Mouse (Mus musculus): ENCODE data around the gene Kcnj15. TPM values are rescaled to one million over a fixed set of nuclear protein-coding genes. Genes with fewer than 3 reads are reported as not detected.

The Kcnj15 gene
- total and polyA plus RNA-seq, 2 experiments from 2014 or later: 0.06 to 0.19 TPM

DNA sequence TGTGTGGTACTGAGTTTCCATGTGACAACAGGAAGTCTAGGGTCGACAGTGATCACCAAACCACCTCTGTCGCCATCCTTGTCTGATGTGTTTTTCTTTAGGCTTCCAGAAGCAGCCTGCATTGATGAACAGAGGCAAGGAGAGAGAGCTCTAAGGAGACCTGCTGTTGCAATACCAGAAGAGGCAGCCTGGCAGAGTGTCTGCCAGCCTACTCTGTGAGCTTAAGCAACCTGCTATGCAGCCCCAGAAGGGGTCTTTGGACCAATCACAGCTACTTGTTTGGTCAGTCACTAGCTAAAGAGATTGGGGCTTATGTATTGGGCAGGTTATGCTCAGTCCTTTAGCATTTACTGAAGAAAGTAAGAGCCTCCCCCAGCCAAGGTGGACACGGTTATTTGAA lies 11.9 kb upstream of the Kcnj15 start:
- no peak for ATAC-seq
- no peak for TF ChIP-seq CTCF (IDR thresholded peaks at IDR 0.05; ENCODE audit: low read depth)

GRCm38 (mm10) chr16:95248646-95249045 lies 8.7 kb upstream of the Kcnj15 start:
- H3K4me2 ChIP-seq (ENCODE audit: low read depth): no peak overlapping the region
- no peak for TF ChIP-seq CTCF (IDR thresholded peaks at IDR 0.05; ENCODE audit: low read depth)

More for the DNA sequence above, 11.9 kb upstream of the Kcnj15 start:
- no peak for DNase-seq
- no peaks in the 10 kb centered on the region for H3K9me3 ChIP-seq (ENCODE audit: low read length)
- no peaks in the 10 kb centered on the region for H3K36me3 ChIP-seq (ENCODE audit: insufficient read depth)
- no peak overlapping the region for H3K4me3 ChIP-seq (ENCODE audit: low read depth, low read length)
- no peak overlapping the region for H3K27ac ChIP-seq (ENCODE audit: low read depth, low read length)
- no peaks in the 10 kb centered on the region for H3K27me3 ChIP-seq (ENCODE audit: insufficient read depth, low read length)
- 88% methylated on average over 3 of the region's 3 CpGs for WGBS
- no peak overlapping the region for H3K9ac ChIP-seq
- no peak overlapping the region for H3K4me2 ChIP-seq (ENCODE audit: low read depth)
- H3K4me1 ChIP-seq (ENCODE audit: insufficient read depth): no peaks in the 10 kb centered on the region

GRCm38 (mm10) chr16:95256648-95257047 lies 710 bp upstream of the Kcnj15 start:
- Histone ChIP-seq H3K9me3 (ENCODE audit: low read length) (no peaks in the 10 kb centered on the region), H3K27me3 (ENCODE audit: insufficient read depth, low read length) (no peaks in the 10 kb centered on the region), H3K4me3 (ENCODE audit: low read depth, low read length) (no peak overlapping the region), H3K9ac (no peak overlapping the region), H3K4me1 (ENCODE audit: insufficient read depth) (no peaks in the 10 kb centered on the region), H3K27ac (ENCODE audit: low read depth, low read length) (no peak overlapping the region), H3K36me3 (ENCODE audit: insufficient read depth) (no peaks in the 10 kb centered on the region), H3K4me2 (ENCODE audit: low read depth) (no peak overlapping the region)
- DNase-seq (no peak), ATAC-seq (no peak)
- WGBS: 75% methylated on average over 2 of the region's 2 CpGs
- TF ChIP-seq CTCF (IDR thresholded peaks at IDR 0.05; ENCODE audit: low read depth): no peak

More at GRCm38 (mm10) chr16:95248646-95249045, 8.7 kb upstream of the Kcnj15 start:
- Histone ChIP-seq H3K9ac (no peak overlapping the region), H3K4me3 (ENCODE audit: low read depth, low read length) (no peak overlapping the region), H3K4me1 (ENCODE audit: insufficient read depth) (no peaks in the 10 kb centered on the region), H3K36me3 (ENCODE audit: insufficient read depth) (no peaks in the 10 kb centered on the region), H3K9me3 (ENCODE audit: low read length) (no peaks in the 10 kb centered on the region), H3K27me3 (ENCODE audit: insufficient read depth, low read length) (no peaks in the 10 kb centered on the region), H3K27ac (ENCODE audit: low read depth, low read length) (no peak overlapping the region)
- ATAC-seq (no peak), DNase-seq (no peak)
- WGBS: 88% methylated on average over 5 of the region's 5 CpGs

DNA sequence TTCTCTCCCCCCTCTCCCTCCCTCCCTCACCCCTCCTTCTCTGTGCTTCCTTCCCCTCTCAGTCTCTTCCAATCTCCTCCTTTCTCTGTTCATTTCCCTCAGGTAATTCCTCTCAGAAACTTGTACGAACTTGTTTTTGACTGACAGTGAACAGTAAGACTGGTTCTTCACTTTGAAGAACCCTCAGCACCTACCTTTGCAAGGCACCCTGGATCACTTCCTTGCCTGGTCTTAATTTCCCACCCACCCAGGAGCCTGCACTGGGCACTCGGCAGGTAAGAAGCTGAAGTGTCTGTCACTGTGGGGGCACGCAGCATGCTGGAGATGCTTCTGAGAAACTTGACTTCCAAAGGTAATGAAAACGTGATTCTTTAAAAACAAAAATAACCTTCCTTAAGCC lies 742 bp downstream of the Kcnj15 start:
- H3K9me3 ChIP-seq (ENCODE audit: low read length): no peaks in the 10 kb centered on the region
- no peak overlapping the region for H3K4me3 ChIP-seq (ENCODE audit: low read depth, low read length)
- H3K27ac ChIP-seq (ENCODE audit: low read depth, low read length): no peak overlapping the region
- WGBS: 55% methylated on average over 4 of the region's 4 CpGs
- no peak for ATAC-seq
- no peak for TF ChIP-seq CTCF (IDR thresholded peaks at IDR 0.05; ENCODE audit: low read depth)
- H3K9ac ChIP-seq: no peak overlapping the region
- H3K27me3 ChIP-seq (ENCODE audit: insufficient read depth, low read length): no peaks in the 10 kb centered on the region
- no peak overlapping the region for H3K4me2 ChIP-seq (ENCODE audit: low read depth)
- no peaks in the 10 kb centered on the region for H3K36me3 ChIP-seq (ENCODE audit: insufficient read depth)
- no peak for DNase-seq
- no peaks in the 10 kb centered on the region for H3K4me1 ChIP-seq (ENCODE audit: insufficient read depth)

DNA sequence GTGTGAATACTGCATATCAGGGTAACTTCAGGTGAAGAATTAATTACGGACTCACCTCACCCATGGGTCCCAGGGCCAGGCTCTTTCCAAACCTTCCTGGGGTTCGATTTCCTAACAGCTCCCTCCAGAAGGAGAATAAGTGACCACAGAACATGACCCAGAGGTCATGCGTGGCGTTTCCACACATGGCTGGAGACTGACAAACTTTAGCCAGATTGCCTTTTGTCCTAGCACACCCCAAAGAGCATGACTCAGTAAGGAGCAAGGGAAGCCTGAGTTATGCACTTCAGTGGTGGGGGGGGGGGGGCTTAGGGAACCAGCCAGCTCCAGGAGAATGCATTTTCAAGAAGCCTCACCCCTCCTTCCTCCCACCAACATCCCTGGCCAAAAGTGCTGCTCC lies 2.1 kb downstream of the Kcnj15 start:
- H3K9ac ChIP-seq: no peak overlapping the region
- WGBS: 73% methylated on average over 4 of the region's 4 CpGs
- ATAC-seq (no peak), DNase-seq (no peak)
- no peak overlapping the region for H3K4me3 ChIP-seq (ENCODE audit: low read depth, low read length)
- H3K27ac ChIP-seq (ENCODE audit: low read depth, low read length): no peak overlapping the region
- no peaks in the 10 kb centered on the region for H3K9me3 ChIP-seq (ENCODE audit: low read length)
- no peak for TF ChIP-seq CTCF (IDR thresholded peaks at IDR 0.05; ENCODE audit: low read depth)
- H3K4me2 ChIP-seq (ENCODE audit: low read depth): no peak overlapping the region
- H3K27me3 ChIP-seq (ENCODE audit: insufficient read depth, low read length): no peaks in the 10 kb centered on the region
- no peaks in the 10 kb centered on the region for H3K4me1 ChIP-seq (ENCODE audit: insufficient read depth)
- H3K36me3 ChIP-seq (ENCODE audit: insufficient read depth): no peaks in the 10 kb centered on the region

DNA sequence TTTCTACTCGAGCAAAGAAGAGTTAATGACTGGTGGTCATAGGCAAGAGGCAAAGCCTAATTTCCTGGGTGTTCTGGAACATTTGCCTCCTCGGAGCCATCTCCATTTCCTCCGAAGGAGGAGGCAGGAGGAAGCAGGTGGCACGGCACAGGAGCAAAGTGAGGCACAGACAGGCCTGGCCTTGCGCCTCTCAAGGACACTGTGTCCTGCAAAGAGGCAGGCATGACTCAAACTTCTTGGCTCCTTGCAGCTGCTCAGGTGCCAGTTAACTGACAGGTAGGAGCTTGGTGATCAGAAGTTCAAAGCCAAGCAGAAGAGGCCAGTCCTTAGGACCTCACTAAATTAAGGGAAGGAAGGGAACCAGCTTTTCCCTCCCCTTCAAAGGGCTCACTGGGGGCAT lies 3.3 kb downstream of the Kcnj15 start:
- ATAC-seq (no peak), DNase-seq (no peak)
- Histone ChIP-seq H3K9me3 (ENCODE audit: low read length) (no peaks in the 10 kb centered on the region), H3K36me3 (ENCODE audit: insufficient read depth) (no peaks in the 10 kb centered on the region), H3K9ac (no peak overlapping the region), H3K4me1 (ENCODE audit: insufficient read depth) (no peaks in the 10 kb centered on the region), H3K27me3 (ENCODE audit: insufficient read depth, low read length) (no peaks in the 10 kb centered on the region), H3K4me3 (ENCODE audit: low read depth, low read length) (no peak overlapping the region), H3K27ac (ENCODE audit: low read depth, low read length) (no peak overlapping the region), H3K4me2 (ENCODE audit: low read depth) (no peak overlapping the region)
- 75% methylated on average over 5 of the region's 5 CpGs for WGBS
- TF ChIP-seq CTCF (IDR thresholded peaks at IDR 0.05; ENCODE audit: low read depth): no peak

- Histone ChIP-seq H3K36me3 (ENCODE audit: insufficient read depth) (no peaks in the 10 kb centered on the region), H3K4me3 (ENCODE audit: low read depth, low read length) (no peak overlapping the region), H3K27ac (ENCODE audit: low read depth, low read length) (no peak overlapping the region), H3K4me2 (ENCODE audit: low read depth) (no peak overlapping the region), H3K9ac (no peak overlapping the region), H3K4me1 (ENCODE audit: insufficient read depth) (no peaks in the 10 kb centered on the region), H3K27me3 (ENCODE audit: insufficient read depth, low read length) (no peaks in the 10 kb centered on the region), H3K9me3 (ENCODE audit: low read length) (no peaks in the 10 kb centered on the region)
- no peak for ATAC-seq
- no peak for DNase-seq
- no peak for TF ChIP-seq CTCF (IDR thresholded peaks at IDR 0.05; ENCODE audit: low read depth)
- WGBS: 89% methylated on average over 4 of the region's 4 CpGs
These were observed 4.4 kb downstream of the Kcnj15 start for GRCm38 (mm10) chr16:95261807-95262206.
